ENCODE assay signal across 14 mouse cellular contexts in the genomic region with DNA sequence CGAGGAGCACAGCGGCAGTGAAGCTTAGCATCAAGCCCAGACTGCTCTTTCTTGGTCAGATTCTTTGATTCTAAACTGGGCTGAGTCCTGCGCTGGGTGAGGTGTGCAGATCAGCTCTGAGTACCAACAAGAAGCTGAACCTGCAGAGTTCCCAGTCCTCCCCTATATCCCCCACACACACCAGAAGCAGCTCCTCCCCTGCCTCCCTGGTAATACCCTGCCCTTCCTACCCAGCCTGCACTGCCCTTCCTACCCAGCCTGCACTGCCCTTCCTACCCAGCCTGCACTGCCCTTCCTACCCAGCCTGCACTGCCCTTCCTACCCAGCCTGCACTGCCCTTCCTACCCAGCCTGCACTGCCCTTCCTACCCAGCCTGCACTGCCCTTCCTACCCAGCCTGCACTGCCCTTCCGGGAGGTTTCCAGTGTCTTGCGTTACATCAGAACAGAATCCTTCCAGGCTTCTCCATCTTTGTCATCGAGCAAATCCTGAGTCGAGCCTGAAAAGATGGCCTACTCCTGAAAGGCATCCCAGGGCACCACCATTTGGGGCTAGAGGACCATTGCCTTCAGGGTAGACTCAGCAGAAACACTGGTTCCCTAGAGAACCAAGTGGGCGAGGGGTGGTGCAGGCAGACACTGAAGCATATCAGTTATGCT. TPM values are rescaled to one million over a fixed set of nuclear protein-coding genes. Genes with fewer than 3 reads are reported as not detected.
"Had no signal": no experiment of that assay in that cellular context is flagged by ENCODE, and none has a peak within 500 bp of the region (broad histone marks: within the 10 kb centered on the region; RNA-seq: fewer than 3 reads in every experiment).

No protein-coding gene starts in this region.

RNA-seq across cellular contexts. Expression of gene Gm44965, which starts 28.6 kb away (rescaled TPM):
- total RNA-seq: megakaryocyte progenitor cell, adult 5-6 weeks; megakaryocyte-erythroid progenitor cell, adult 5-6 weeks had no signal
- polyA plus RNA-seq: lung, adult 2 months; lung, embryonic 15.5 days; lung, postnatal 0 days; macrophage; midbrain, embryonic 14.5 days; midbrain, embryonic 16.5 days; neural tube, embryonic 11.5 days; neural tube, embryonic 13.5 days; neural tube, embryonic 15.5 days; small intestine, adult 2 months; stomach, embryonic 14.5 days; thymus, postnatal 0 days had no signal
